23 mouse cellular contexts compared by ENCODE assay signal in genomic region chr4:100122436-100122835, GRCm38 (mm10). TPM values are rescaled to one million over a fixed set of nuclear protein-coding genes. Genes with fewer than 3 reads are reported as not detected.
DNase-seq lines count a peak whose midpoint lies in the region; ATAC-seq and TF ChIP-seq lines count a peak whose summit lies in the region.
"Had no signal": no experiment of that assay in that cellular context is flagged by ENCODE, and none has a peak within 500 bp of the region (broad histone marks: within the 10 kb centered on the region; RNA-seq: fewer than 3 reads in every experiment).

No protein-coding gene starts in this region.

- 86% methylated on average over 3 of the region's 3 CpGs for WGBS in kidney, embryonic 15.5 days
- 96% methylated on average over 3 of the region's 3 CpGs for WGBS in liver, adult 2 months

- ATAC-seq in kidney, embryonic 15.5 days (replicated peaks; ENCODE audit: low FRiP score) = no peak
- ATAC-seq: activated CD4-positive, CD25-positive, alpha-beta regulatory T cell, adult 4 months; forebrain, embryonic 13.5 days; forebrain, embryonic 15.5 days; forebrain, postnatal 0 days; Patski had no signal

- no peaks in the 10 kb centered on the region for H3K9me3 ChIP-seq in kidney, embryonic 15.5 days (replicated peaks)
- H3K9me3 ChIP-seq: embryonic facial prominence, embryonic 10.5 days; embryonic facial prominence, embryonic 12.5 days; forebrain, embryonic 13.5 days; forebrain, embryonic 15.5 days had no signal

- H3K79me2 ChIP-seq in liver, adult 2 months (ENCODE audit: control insufficient read depth, insufficient read depth, low read length) = no peaks in the 10 kb centered on the region; the same call in 1 of the 2 replicates

- H3K4me2 ChIP-seq in kidney, embryonic 15.5 days = no peak overlapping the region
- H3K4me2 ChIP-seq: embryonic facial prominence, embryonic 12.5 days; forebrain, embryonic 13.5 days; forebrain, embryonic 15.5 days had no signal

- H3K36me3 ChIP-seq in kidney, embryonic 15.5 days = no peaks in the 10 kb centered on the region
- no peaks in the 10 kb centered on the region for H3K36me3 ChIP-seq in liver, adult 2 months (ENCODE audit: control insufficient read depth, insufficient read depth, low read length)
- H3K36me3 ChIP-seq: embryonic facial prominence, embryonic 10.5 days; embryonic facial prominence, embryonic 12.5 days; forebrain, embryonic 15.5 days had no signal

- TF ChIP-seq POLR2A in liver, adult 2 months (IDR thresholded peaks at IDR 0.05; ENCODE audit: extremely low read depth, insufficient read depth, low read length) = no peak

- no peak for TF ChIP-seq CTCF in liver, adult 2 months (IDR thresholded peaks at IDR 0.05; ENCODE audit: low read depth, low read length)

- 0 out of 2 replicates have a peak, but pooled peaks cover 15% of the 10 kb centered on the region for H3K4me1 ChIP-seq in kidney, embryonic 15.5 days
- peaks cover 19% of the 10 kb centered on the region for H3K4me1 ChIP-seq in liver, adult 2 months (ENCODE audit: control insufficient read depth, insufficient read depth, low read length)
- H3K4me1 ChIP-seq: forebrain, embryonic 13.5 days; forebrain, embryonic 15.5 days had no signal

- no peaks in the 10 kb centered on the region for H3K27me3 ChIP-seq in kidney, embryonic 15.5 days
- no peaks in the 10 kb centered on the region for H3K27me3 ChIP-seq in liver, adult 2 months (ENCODE audit: control insufficient read depth, insufficient read depth, low read length)
- H3K27me3 ChIP-seq: embryonic facial prominence, embryonic 12.5 days; forebrain, embryonic 13.5 days; forebrain, embryonic 15.5 days; Patski had no signal

- 0 out of 2 replicates have a peak overlapping the region, but pooled peaks have one; percentile 22 for H3K27ac ChIP-seq in kidney, embryonic 15.5 days
- peak overlapping the region; percentile 5; the same call in 1 of the 2 replicates for H3K27ac ChIP-seq in liver, adult 2 months (replicated peaks; ENCODE audit: insufficient read depth, low read depth, low read length)
- H3K27ac ChIP-seq: embryonic facial prominence, embryonic 10.5 days; embryonic facial prominence, embryonic 12.5 days; forebrain, embryonic 13.5 days; forebrain, embryonic 15.5 days had no signal

- H3K9ac ChIP-seq in kidney, embryonic 15.5 days = no peak overlapping the region
- no peak overlapping the region for H3K9ac ChIP-seq in liver, adult 2 months (ENCODE audit: low read depth, low read length)
- H3K9ac ChIP-seq: embryonic facial prominence, embryonic 12.5 days; forebrain, embryonic 13.5 days; forebrain, embryonic 15.5 days; forebrain, postnatal 0 days had no signal

- no peak overlapping the region for H3K4me3 ChIP-seq in kidney, embryonic 15.5 days (replicated peaks)
- no peak overlapping the region for H3K4me3 ChIP-seq in liver, adult 2 months (ENCODE audit: insufficient read depth, low read depth, low read length)
- H3K4me3 ChIP-seq: embryonic facial prominence, embryonic 10.5 days; embryonic facial prominence, embryonic 12.5 days; forebrain, embryonic 13.5 days; forebrain, embryonic 15.5 days had no signal

- DNase-seq in heart, adult 11 months = peak; percentile 54
- no peak for DNase-seq in heart, adult 8-10 months (ENCODE audit: low spot score)
- no peak for DNase-seq in kidney, adult 8-10 months
- DNase-seq in liver, adult 2 months (ENCODE audit: extremely low read depth, low read depth, low spot score) = no peak
- no peak for DNase-seq in liver
- peak; percentile 68 for DNase-seq in Muller cell, postnatal 12 days (ENCODE audit: inconsistent ontology term)
- no peak for DNase-seq in urinary bladder, adult 2 months (ENCODE audit: low spot score)
- DNase-seq: adrenal gland, adult 8-10 months; adrenal gland, postnatal 14 days; adrenal gland, postnatal 36 days; cerebellum, adult 11 months; cerebellum, adult 9-10 months; cerebellum, postnatal 10 days; cerebellum, postnatal 25 days; forebrain, postnatal 0 days had no signal

RNA-seq across cellular contexts. Expression of gene Ror1, which starts 26.8 kb away (rescaled TPM):
- 1 to 10 TPM; 2.9 to 3.8 (median 3.3) TPM for total RNA-seq in heart, adult 8-10 months (2022)
- 10.5 and 11.1 TPM in 2 replicates for polyA plus RNA-seq in kidney, embryonic 15.5 days (2015; fragmentation: Nextera tagmentation; extraction: Ambion mirVana)
- total RNA-seq in liver, adult 2 months (2014; rRNA removed) = 1.4 and 1.7 TPM in 2 replicates
- 0.56 and 0.60 TPM in 2 replicates for polyA plus RNA-seq in liver, adult 2 months (2012; rRNA removed)
- polyA plus RNA-seq in urinary bladder, adult 2 months (2012; rRNA removed) = 8.9 and 11.8 TPM in 2 replicates
- total RNA-seq: MEL had no signal
- polyA plus RNA-seq: activated CD4-positive, CD25-positive, alpha-beta regulatory T cell, adult 4 months had no signal

Comparison
In these comparisons a context has a peak if more than half of its experiments do, and no peak if none do; other contexts are left out.
1. DNase-seq: peak in heart, adult 11 months (single experiment) and Muller cell, postnatal 12 days (single experiment); none in heart, adult 8-10 months (single experiment), kidney, adult 8-10 months (0 of 2), liver, adult 2 months (single experiment), liver (single experiment) and urinary bladder, adult 2 months (single experiment).